Mouse (Mus musculus) cerebellum, postnatal 36 days (tissue): Measurements from ENCODE around the gene Med1.

Experiments used
- DNase-seq, 2 experiments: peaks; one replicate each; pipeline ENCODE4 v3.0.0; 2021 to 2022; ENCODE audit warnings: mixed read lengths in 2 of 2

The Med1 gene

GRCm38 (mm10) chr11:98148551-98149301, 44.4 kb downstream of the Med1 start:
- no peak for DNase-seq

GRCm38 (mm10) chr11:98145856-98146255, 47.2 kb downstream of the Med1 start:
- no peak for DNase-seq

- no peak for DNase-seq
Measured at GRCm38 (mm10) chr11:98142545-98142944, 50.5 kb downstream of the Med1 start.

DNA sequence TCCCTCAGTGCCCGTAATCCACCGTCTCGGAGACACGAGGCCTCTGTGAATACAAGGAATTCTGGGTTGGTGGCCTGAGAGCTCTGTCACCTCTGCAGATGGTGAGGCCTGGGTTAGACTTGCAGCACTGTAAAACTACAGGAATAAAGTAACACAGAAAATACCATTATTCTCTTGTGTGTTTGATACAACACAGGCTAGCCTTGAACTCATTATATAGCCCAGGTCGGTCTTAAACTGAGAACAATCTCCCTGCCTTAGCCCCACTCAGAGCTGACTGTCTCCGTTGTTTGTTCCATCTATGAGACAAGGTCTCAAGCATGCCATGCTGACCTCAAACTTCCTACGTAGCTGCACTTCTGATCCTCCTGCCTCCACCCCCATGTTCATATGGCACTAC, 54.2 kb downstream of the Med1 start:
- DNase-seq: no peak

DNA sequence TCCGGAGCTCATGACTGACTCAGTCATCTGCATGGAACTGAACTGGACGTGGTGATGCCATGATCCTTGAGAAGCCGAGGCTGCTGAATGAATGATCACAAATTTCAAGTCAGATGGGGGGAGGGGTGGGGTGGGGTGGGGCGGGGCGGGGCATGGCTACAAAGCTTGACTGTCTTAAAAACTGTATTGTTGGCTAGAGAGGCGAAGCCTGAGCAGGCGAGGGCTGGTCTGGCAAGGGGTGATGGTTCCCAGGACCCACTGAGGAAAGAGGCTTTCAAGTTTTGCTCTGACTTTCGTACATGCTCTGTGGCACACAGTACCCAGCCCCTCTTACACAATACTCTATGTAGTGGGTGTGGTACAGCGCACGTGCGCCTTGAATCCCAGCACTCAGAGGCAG, 55.3 kb downstream of the Med1 start:
- no peak for DNase-seq

GRCm38 (mm10) chr11:98134951-98135350, 58.1 kb downstream of the Med1 start:
- no peak for DNase-seq

- no peak for DNase-seq
Measured at GRCm38 (mm10) chr11:98123424-98123823, 69.7 kb downstream of the Med1 start.

DNA sequence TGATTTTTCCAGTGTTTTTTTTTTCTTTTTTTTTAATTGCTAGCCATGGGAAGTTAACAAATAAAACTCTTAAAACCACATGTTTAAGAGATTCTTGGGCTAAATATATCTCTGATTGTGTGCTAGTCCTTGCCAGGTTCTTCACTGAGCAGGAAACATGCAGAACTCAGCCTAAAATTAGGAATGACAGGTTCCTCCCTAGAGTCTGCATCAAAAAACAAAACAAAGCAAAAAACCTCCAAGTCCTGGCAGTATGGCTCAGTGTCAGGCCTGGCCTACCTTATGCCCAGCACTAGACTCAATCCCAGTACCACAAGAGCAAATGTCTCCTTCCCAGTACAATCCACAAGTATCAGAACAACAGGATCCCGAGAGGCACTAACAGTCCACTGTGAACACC, 78.7 kb downstream of the Med1 start:
- DNase-seq: no peak

DNA sequence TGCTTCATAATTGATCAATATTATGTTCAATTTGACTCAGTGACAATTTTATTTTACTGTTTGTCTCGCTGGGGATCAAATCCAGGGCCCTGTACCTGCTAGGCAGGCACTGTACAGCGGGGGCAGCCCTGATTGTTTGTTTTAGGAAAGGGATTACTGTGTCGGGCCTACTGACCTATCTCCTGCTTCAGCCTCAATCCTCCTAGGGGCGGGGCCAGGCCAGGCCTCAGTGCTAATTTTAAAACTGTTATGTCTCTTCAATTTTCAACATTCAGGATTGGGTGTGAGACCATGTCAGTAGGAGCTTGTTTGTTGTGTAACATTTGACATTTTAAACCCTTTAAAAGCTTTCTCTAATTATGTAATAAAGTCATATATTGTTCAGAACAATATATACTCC, 79.6 kb downstream of the Med1 start:
- DNase-seq: no peak

- DNase-seq: no peak
Measured at GRCm38 (mm10) chr11:98109706-98110105, 83.4 kb downstream of the Med1 start.
